Mouse (Mus musculus) E14TG2a.4 (cell line): ENCODE measurements around the gene Ttn.
A peak's percentile ranks its signal among the peaks of the same experiment; 100 is the strongest.

Experiments used
- H3K27me3 ChIP-seq: 2 replicates; pipeline ENCODE4 v1.6.1; 2014; ENCODE audit warnings: low read length, control low read depth; ENCODE audit not compliant: insufficient read depth
- H3K36me3 ChIP-seq: 2 replicates; pipeline ENCODE4 v1.6.1; 2014; ENCODE audit warnings: low read length, control low read depth; ENCODE audit not compliant: insufficient read depth
- H3K4me1 ChIP-seq: replicated peaks from 2 replicates; pipeline ENCODE4 v1.6.1; 2014; ENCODE audit warnings: low read depth, low read length, control low read depth
- H3K4me3 ChIP-seq: replicated peaks from 2 replicates; pipeline ENCODE4 v1.5.1; 2014; ENCODE audit warnings: mild to moderate bottlenecking, low read length
- H3K9me3 ChIP-seq: 2 replicates; pipeline ENCODE4 v1.6.1; 2014; ENCODE audit warnings: low read length, control low read depth
- CTCF ChIP-seq: conservative IDR thresholded peaks from 2 replicates; pipeline ENCODE4 v1.5.1; 2014; ENCODE audit warnings: low read length
- NANOG ChIP-seq: IDR thresholded peaks from 2 replicates; pipeline ENCODE4 v1.6.1; 2014; ENCODE audit warnings: borderline replicate concordance, low read length, mixed read lengths
- POU5F1 ChIP-seq: IDR thresholded peaks from 2 replicates; pipeline ENCODE4 v1.6.1; 2014; ENCODE audit warnings: low read length, borderline replicate concordance

Ttn gene

GRCm38 (mm10) chr2:76675949-76676348, 306.4 kb downstream of the Ttn start:
- Histone ChIP-seq H3K4me1 (peaks cover 70% of the 10 kb centered on the region), H3K9me3 (no peaks in the 10 kb centered on the region), H3K4me3 (peak overlapping the region; percentile 89), H3K27me3 (no peaks in the 10 kb centered on the region), H3K36me3 (peaks cover 38% of the 10 kb centered on the region)
- no peak for TF ChIP-seq NANOG
- no peak for TF ChIP-seq POU5F1
- no peak for TF ChIP-seq CTCF

- no peaks in the 10 kb centered on the region for H3K27me3 ChIP-seq
Observed at GRCm38 (mm10) chr2:76675451-76675850, 306.9 kb downstream of the Ttn start.

GRCm38 (mm10) chr2:76674725-76675427, 307.5 kb downstream of the Ttn start, which contains the start of gene Plekha3:
TSS of gene Plekha3 (plus strand) at chr2:76675281.
- no peaks in the 10 kb centered on the region for H3K9me3 ChIP-seq
- TF ChIP-seq NANOG (no peak), CTCF (no peak), POU5F1 (no peak)
- H3K27me3 ChIP-seq, result no peaks in the 10 kb centered on the region
- peak within 1 kb of the TSS; percentile 89 for H3K4me3 ChIP-seq
- peaks cover 27% of the 10 kb centered on the region for H3K36me3 ChIP-seq
- peaks cover 62% of the 10 kb centered on the region for H3K4me1 ChIP-seq

More at GRCm38 (mm10) chr2:76675451-76675850, 306.9 kb downstream of the Ttn start:
- TF ChIP-seq POU5F1 (no peak), NANOG (no peak), CTCF (no peak)
- Histone ChIP-seq H3K9me3 (no peaks in the 10 kb centered on the region), H3K4me1 (peaks cover 68% of the 10 kb centered on the region), H3K36me3 (peaks cover 33% of the 10 kb centered on the region), H3K4me3 (peak overlapping the region; percentile 89)

- TF ChIP-seq CTCF (peak; percentile 26), NANOG (no peak)
- no peaks in the 10 kb centered on the region for H3K9me3 ChIP-seq
- peak overlapping the region; percentile 70 for H3K4me3 ChIP-seq
- no peaks in the 10 kb centered on the region for H3K27me3 ChIP-seq
- peaks cover 14% of the 10 kb centered on the region for H3K36me3 ChIP-seq
- peaks cover 51% of the 10 kb centered on the region for H3K4me1 ChIP-seq
Observed at GRCm38 (mm10) chr2:76673472-76674081, 308.8 kb downstream of the Ttn start.

GRCm38 (mm10) chr2:76672966-76673392, 309.4 kb downstream of the Ttn start, which contains the start of gene Fkbp7:
TSS of gene Fkbp7 (minus strand) at chr2:76673116.
- H3K9me3 ChIP-seq, result no peaks in the 10 kb centered on the region
- peaks cover 48% of the 10 kb centered on the region for H3K4me1 ChIP-seq
- H3K4me3 ChIP-seq, result peak within 1 kb of the TSS; percentile 70
- no peak for TF ChIP-seq CTCF
- no peak for TF ChIP-seq NANOG
- TF ChIP-seq POU5F1, result no peak
- H3K36me3 ChIP-seq, result peaks cover 8% of the 10 kb centered on the region
- no peaks in the 10 kb centered on the region for H3K27me3 ChIP-seq

GRCm38 (mm10) chr2:76672134-76672745, 310.1 kb downstream of the Ttn start:
- TF ChIP-seq CTCF (no peak), NANOG (no peak), POU5F1 (no peak)
- Histone ChIP-seq H3K36me3 (peaks cover under 1% of the 10 kb centered on the region; the same call in 1 of the 2 replicates), H3K4me1 (peaks cover 42% of the 10 kb centered on the region), H3K4me3 (peak overlapping the region; percentile 70), H3K9me3 (no peaks in the 10 kb centered on the region), H3K27me3 (no peaks in the 10 kb centered on the region)

GRCm38 (mm10) chr2:76671641-76672040, 310.7 kb downstream of the Ttn start:
- TF ChIP-seq NANOG (no peak), CTCF (no peak), POU5F1 (no peak)
- no peaks in the 10 kb centered on the region for H3K9me3 ChIP-seq
- peaks cover 36% of the 10 kb centered on the region for H3K4me1 ChIP-seq
- no peaks in the 10 kb centered on the region for H3K36me3 ChIP-seq
- peak overlapping the region; percentile 70; the same call in 1 of the 2 replicates for H3K4me3 ChIP-seq
- no peaks in the 10 kb centered on the region for H3K27me3 ChIP-seq

GRCm38 (mm10) chr2:76667200-76667599, 315.1 kb downstream of the Ttn start:
- Histone ChIP-seq H3K27me3 (no peaks in the 10 kb centered on the region), H3K9me3 (no peaks in the 10 kb centered on the region), H3K4me1 (peaks cover 7% of the 10 kb centered on the region), H3K4me3 (no peak overlapping the region), H3K36me3 (peaks cover 8% of the 10 kb centered on the region; the same call in 1 of the 2 replicates)
- TF ChIP-seq POU5F1 (no peak), CTCF (no peak), NANOG (no peak)
